Mouse (Mus musculus): Measurements from ENCODE around the gene Tmem176b. TPM values are rescaled to one million over a fixed set of nuclear protein-coding genes. Genes with fewer than 3 reads are reported as not detected.
A peak's percentile ranks its signal among the peaks of the same experiment; 100 is the strongest.
"Not testable (repeated sequence)": the region's sequence is repeated elsewhere in the genome, so short reads cannot be mapped to it uniquely, and the experiment has no call there.

Tmem176b gene
- polyA plus RNA-seq, 1 experiment from 2014 or later, result 215 TPM

DNA sequence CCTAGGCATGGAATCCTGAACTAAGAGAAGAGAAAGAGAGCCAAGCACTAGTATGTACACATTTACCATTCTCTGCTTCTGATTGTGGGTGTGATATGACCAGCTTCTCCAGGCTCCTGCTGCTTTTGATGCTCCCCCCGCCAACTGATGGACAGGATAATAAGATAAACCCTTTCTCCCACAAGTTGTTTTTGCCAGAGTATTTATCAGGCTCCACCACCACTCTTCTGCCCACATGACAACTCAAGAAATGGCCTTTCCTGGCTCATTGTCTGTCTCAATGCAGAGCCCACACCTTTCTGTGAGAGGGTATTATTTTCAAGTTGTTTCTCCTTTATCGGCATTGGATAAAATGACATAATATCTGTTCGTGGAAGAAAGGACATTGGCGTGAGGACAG is 7.8 kb downstream of the Tmem176b start:
- Histone ChIP-seq H3K36me3 (ENCODE audit: control insufficient read depth, insufficient read depth) (peaks cover 3% of the 10 kb centered on the region; the same call in 1 of the 2 replicates), H3K9me3 (replicated peaks; ENCODE audit: control insufficient read depth, low read length) (no peaks in the 10 kb centered on the region), H3K4me1 (ENCODE audit: control insufficient read depth, low read depth, low read length) (peaks cover 6% of the 10 kb centered on the region), H3K4me3 (ENCODE audit: low read depth, low read length) (no peak overlapping the region), H3K9ac (ENCODE audit: low read depth, low read length) (no peak overlapping the region), H3K27ac (ENCODE audit: low read length) (no peak overlapping the region), H3K4me2 (ENCODE audit: low read depth, low read length) (no peak overlapping the region), H3K27me3 (ENCODE audit: control insufficient read depth, insufficient read depth, low read depth, low read length) (no peaks in the 10 kb centered on the region)
- 55% methylated on average over 4 of the region's 4 CpGs for WGBS (ENCODE audit: insufficient replicate concordance)
- ATAC-seq (ENCODE audit: low read depth), result no peak

DNA sequence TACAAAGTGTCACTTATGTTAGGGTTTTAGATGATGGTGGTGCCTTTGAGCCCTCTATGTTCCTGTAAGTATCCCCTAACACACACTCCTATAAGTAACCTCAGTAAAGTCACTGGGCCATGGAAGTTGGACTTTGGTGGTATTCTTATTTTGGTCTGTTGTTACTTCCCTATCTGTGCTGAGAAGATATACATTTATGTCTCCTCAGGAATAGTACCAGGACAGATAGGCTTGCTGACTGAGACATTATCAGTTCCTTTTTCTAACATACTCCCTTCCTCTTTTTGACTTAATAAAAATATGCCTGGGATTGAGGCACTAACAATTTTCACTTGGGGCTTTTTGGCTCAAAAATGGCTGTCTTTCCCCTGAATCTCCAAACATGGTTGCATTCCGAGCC is 8.9 kb downstream of the Tmem176b start:
- Histone ChIP-seq H3K9ac (ENCODE audit: low read depth, low read length) (no peak overlapping the region), H3K4me2 (ENCODE audit: low read depth, low read length) (no peak overlapping the region), H3K27ac (ENCODE audit: low read length) (no peak overlapping the region), H3K36me3 (ENCODE audit: control insufficient read depth, insufficient read depth) (peaks cover 3% of the 10 kb centered on the region; the same call in 1 of the 2 replicates), H3K27me3 (ENCODE audit: control insufficient read depth, insufficient read depth, low read depth, low read length) (no peaks in the 10 kb centered on the region), H3K9me3 (replicated peaks; ENCODE audit: control insufficient read depth, low read length) (no peaks in the 10 kb centered on the region), H3K4me1 (ENCODE audit: control insufficient read depth, low read depth, low read length) (peaks cover 8% of the 10 kb centered on the region), H3K4me3 (ENCODE audit: low read depth, low read length) (no peak overlapping the region)
- WGBS (ENCODE audit: insufficient replicate concordance), result 45% methylated on average over 1 of the region's 1 CpGs
- ATAC-seq (ENCODE audit: low read depth), result 0 out of 2 replicates have a peak, but pooled peaks have one; percentile 19

DNA sequence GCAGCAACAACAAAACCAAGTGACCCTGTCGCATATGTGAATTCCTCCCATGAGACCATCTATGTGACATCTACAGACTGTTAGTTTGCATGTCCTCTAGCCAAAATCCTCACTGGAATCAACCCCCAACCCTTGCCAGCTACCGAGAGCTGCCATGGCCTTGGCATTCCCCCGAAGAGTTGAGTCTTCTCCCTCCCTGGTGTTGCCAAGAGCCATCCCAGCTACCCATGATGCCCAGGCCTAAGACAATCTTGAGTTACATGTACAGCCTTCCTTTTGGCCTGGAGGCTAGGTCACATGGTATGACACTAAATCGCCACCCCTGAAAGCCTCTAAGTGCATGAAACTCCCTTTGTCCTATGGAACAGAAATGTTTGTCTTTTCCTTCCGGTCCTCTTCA is 10.2 kb downstream of the Tmem176b start:
- Histone ChIP-seq H3K4me2 (ENCODE audit: low read depth, low read length) (no peak overlapping the region), H3K4me3 (ENCODE audit: low read depth, low read length) (no peak overlapping the region), H3K4me1 (ENCODE audit: control insufficient read depth, low read depth, low read length) (peaks cover 8% of the 10 kb centered on the region), H3K36me3 (ENCODE audit: control insufficient read depth, insufficient read depth) (peaks cover 3% of the 10 kb centered on the region; the same call in 1 of the 2 replicates), H3K9ac (ENCODE audit: low read depth, low read length) (no peak overlapping the region), H3K9me3 (replicated peaks; ENCODE audit: control insufficient read depth, low read length) (no peaks in the 10 kb centered on the region), H3K27me3 (ENCODE audit: control insufficient read depth, insufficient read depth, low read depth, low read length) (no peaks in the 10 kb centered on the region), H3K27ac (ENCODE audit: low read length) (no peak overlapping the region; the same call in 1 of the 2 replicates)
- no peak for ATAC-seq (ENCODE audit: low read depth)
- WGBS (ENCODE audit: insufficient replicate concordance), result 76% methylated on average over 5 of the region's 5 CpGs

DNA sequence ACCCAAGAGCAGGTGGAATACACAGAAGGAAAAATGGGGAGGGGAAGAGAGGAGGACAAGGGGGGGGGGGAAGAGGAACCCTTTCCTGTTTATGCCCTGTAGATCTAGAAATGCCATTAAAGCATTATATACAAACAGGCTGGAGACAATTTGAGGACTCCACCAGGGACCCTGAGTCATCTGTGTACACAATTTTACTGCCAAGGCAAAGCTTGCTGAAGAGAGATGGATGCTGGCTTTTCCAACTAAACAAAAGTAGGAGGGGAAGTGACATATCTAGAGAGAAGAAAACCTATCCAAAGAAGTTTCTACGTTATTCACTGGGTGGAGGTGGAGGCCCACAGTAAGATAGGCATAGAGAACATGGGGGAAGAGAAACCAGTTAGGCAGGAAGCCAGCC is 11.1 kb downstream of the Tmem176b start:
- 10% methylated on average over 1 of the region's 1 CpGs for WGBS (ENCODE audit: insufficient replicate concordance)
- ATAC-seq (ENCODE audit: low read depth), result no peak

GRCm38 (mm10) chr6:48829651-48830050 is 11.6 kb downstream of the Tmem176b start:
- H3K36me3 ChIP-seq (ENCODE audit: control insufficient read depth, insufficient read depth), result no peaks in the 10 kb centered on the region
- H3K27ac ChIP-seq (ENCODE audit: low read length), result peak overlapping the region; percentile 45
- peaks cover 8% of the 10 kb centered on the region for H3K4me1 ChIP-seq (ENCODE audit: control insufficient read depth, low read depth, low read length)
- H3K4me2 ChIP-seq (ENCODE audit: low read depth, low read length), result no peak overlapping the region
- H3K9me3 ChIP-seq (replicated peaks; ENCODE audit: control insufficient read depth, low read length), result no peaks in the 10 kb centered on the region
- H3K4me3 ChIP-seq (ENCODE audit: low read depth, low read length), result no peak overlapping the region
- 0 out of 2 replicates have a peak, but pooled peaks have one; percentile 20 for ATAC-seq (ENCODE audit: low read depth)
- no peak overlapping the region for H3K9ac ChIP-seq (ENCODE audit: low read depth, low read length)
- no peaks in the 10 kb centered on the region for H3K27me3 ChIP-seq (ENCODE audit: control insufficient read depth, insufficient read depth, low read depth, low read length)

More for the DNA sequence above, 11.1 kb downstream of the Tmem176b start:
- H3K4me2 ChIP-seq (ENCODE audit: low read depth, low read length), result no peak overlapping the region
- peak overlapping the region; percentile 45 for H3K27ac ChIP-seq (ENCODE audit: low read length)
- H3K9ac ChIP-seq (ENCODE audit: low read depth, low read length), result no peak overlapping the region
- H3K4me3 ChIP-seq (ENCODE audit: low read depth, low read length), result no peak overlapping the region
- no peaks in the 10 kb centered on the region for H3K9me3 ChIP-seq (replicated peaks; ENCODE audit: control insufficient read depth, low read length)
- peaks cover 2% of the 10 kb centered on the region; the same call in 1 of the 2 replicates for H3K36me3 ChIP-seq (ENCODE audit: control insufficient read depth, insufficient read depth)
- peaks cover 8% of the 10 kb centered on the region for H3K4me1 ChIP-seq (ENCODE audit: control insufficient read depth, low read depth, low read length)
- H3K27me3 ChIP-seq (ENCODE audit: control insufficient read depth, insufficient read depth, low read depth, low read length), result no peaks in the 10 kb centered on the region

DNA sequence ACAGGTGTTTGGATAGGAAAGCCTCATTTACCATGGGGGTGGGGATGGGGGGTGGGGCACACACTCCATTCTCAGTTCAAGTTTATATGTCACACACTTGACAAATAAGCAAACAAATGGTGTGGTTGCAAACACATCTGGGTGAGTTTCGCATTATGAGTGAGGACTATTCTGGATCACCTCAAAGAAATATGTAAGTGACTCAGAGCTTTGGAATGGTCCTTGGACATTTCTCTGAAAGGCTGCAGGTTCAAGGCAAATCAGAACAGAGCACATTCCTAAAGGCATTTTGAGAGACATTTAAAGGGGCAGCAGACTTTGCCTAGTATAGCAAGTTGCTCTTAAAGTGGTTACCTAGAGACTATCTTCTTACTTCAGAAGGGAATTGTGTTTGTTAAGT is 12.3 kb downstream of the Tmem176b start:
- Histone ChIP-seq H3K9me3 (replicated peaks; ENCODE audit: control insufficient read depth, low read length) (no peaks in the 10 kb centered on the region), H3K27me3 (ENCODE audit: control insufficient read depth, insufficient read depth, low read depth, low read length) (no peaks in the 10 kb centered on the region), H3K4me3 (ENCODE audit: low read depth, low read length) (no peak overlapping the region), H3K9ac (ENCODE audit: low read depth, low read length) (no peak overlapping the region), H3K4me1 (ENCODE audit: control insufficient read depth, low read depth, low read length) (peaks cover 8% of the 10 kb centered on the region), H3K36me3 (ENCODE audit: control insufficient read depth, insufficient read depth) (no peaks in the 10 kb centered on the region), H3K4me2 (ENCODE audit: low read depth, low read length) (no peak overlapping the region), H3K27ac (ENCODE audit: low read length) (no peak overlapping the region)
- ATAC-seq (ENCODE audit: low read depth), result no peak
- WGBS (ENCODE audit: insufficient replicate concordance), result 58% methylated on average over 1 of the region's 1 CpGs

DNA sequence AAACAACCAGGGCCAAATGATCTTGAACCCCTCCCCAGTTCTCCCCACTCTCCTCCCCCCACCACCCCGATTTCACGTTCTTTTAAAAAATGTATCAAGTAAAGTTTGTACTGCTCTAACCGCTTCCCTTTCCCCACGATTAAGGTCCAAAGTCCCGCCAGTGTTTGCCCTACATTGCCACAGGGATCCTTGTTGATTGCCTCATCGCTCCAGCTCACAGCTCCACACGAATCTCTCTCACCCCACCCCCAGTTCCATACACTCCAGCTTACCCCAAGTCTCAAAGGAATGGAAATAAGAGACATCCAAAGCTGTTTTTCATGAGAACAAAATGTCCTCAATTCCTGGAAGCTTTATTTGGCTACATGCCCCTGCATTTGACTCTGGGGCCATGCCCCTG is 16.3 kb downstream of the Tmem176b start:
- H3K4me3 ChIP-seq (ENCODE audit: low read depth, low read length), result no peak overlapping the region
- H3K4me2 ChIP-seq (ENCODE audit: low read depth, low read length), result no peak overlapping the region
- H3K4me1 ChIP-seq (ENCODE audit: control insufficient read depth, low read depth, low read length), result peaks cover 7% of the 10 kb centered on the region
- ATAC-seq (ENCODE audit: low read depth), result peak; percentile 90
- no peaks in the 10 kb centered on the region for H3K27me3 ChIP-seq (ENCODE audit: control insufficient read depth, insufficient read depth, low read depth, low read length)
- H3K27ac ChIP-seq (ENCODE audit: low read length), result peak overlapping the region; percentile 71
- 56% methylated on average over 7 of the region's 7 CpGs for WGBS (ENCODE audit: insufficient replicate concordance)
- no peak overlapping the region for H3K9ac ChIP-seq (ENCODE audit: low read depth, low read length)
- no peaks in the 10 kb centered on the region for H3K36me3 ChIP-seq (ENCODE audit: control insufficient read depth, insufficient read depth)
- no peaks in the 10 kb centered on the region for H3K9me3 ChIP-seq (replicated peaks; ENCODE audit: control insufficient read depth, low read length)

- not testable (repeated sequence) for H3K9ac ChIP-seq (ENCODE audit: low read depth, low read length); H3K4me2 ChIP-seq (ENCODE audit: low read depth, low read length); H3K36me3 ChIP-seq (ENCODE audit: control insufficient read depth, insufficient read depth); H3K9me3 ChIP-seq (replicated peaks; ENCODE audit: control insufficient read depth, low read length); H3K27ac ChIP-seq (ENCODE audit: low read length); H3K4me3 ChIP-seq (ENCODE audit: low read depth, low read length); H3K4me1 ChIP-seq (ENCODE audit: control insufficient read depth, low read depth, low read length); ATAC-seq (ENCODE audit: low read depth); H3K27me3 ChIP-seq (ENCODE audit: control insufficient read depth, insufficient read depth, low read depth, low read length)
- WGBS (ENCODE audit: insufficient replicate concordance), result 63% methylated on average over 7 of the region's 7 CpGs
Observed at GRCm38 (mm10) chr6:48821991-48822785, 19.1 kb downstream of the Tmem176b start.

DNA sequence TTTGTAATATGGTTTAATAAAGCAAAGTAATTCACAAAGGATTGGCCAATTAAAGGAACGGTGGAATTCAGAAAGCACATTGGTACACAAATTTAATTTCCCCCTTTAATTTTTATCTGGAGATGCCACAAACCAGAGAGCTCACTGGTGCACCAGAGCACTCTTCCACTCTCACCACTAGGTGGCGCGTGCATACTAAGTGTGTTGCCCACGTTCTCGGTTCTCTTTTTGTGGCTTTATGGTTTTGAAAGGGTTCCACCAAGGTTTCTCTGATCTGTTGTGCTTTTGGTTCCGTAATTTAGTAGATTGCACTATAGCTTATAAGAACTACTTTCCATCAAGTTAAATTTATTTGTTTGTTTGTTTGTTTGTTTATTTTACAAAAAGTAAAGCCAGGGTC is 23.5 kb downstream of the Tmem176b start:
- no peak for ATAC-seq (ENCODE audit: low read depth)
- Histone ChIP-seq H3K27me3 (ENCODE audit: control insufficient read depth, insufficient read depth, low read depth, low read length) (no peaks in the 10 kb centered on the region), H3K36me3 (ENCODE audit: control insufficient read depth, insufficient read depth) (no peaks in the 10 kb centered on the region), H3K9me3 (replicated peaks; ENCODE audit: control insufficient read depth, low read length) (no peaks in the 10 kb centered on the region), H3K4me3 (ENCODE audit: low read depth, low read length) (no peak overlapping the region), H3K9ac (ENCODE audit: low read depth, low read length) (no peak overlapping the region), H3K27ac (ENCODE audit: low read length) (no peak overlapping the region), H3K4me2 (ENCODE audit: low read depth, low read length) (no peak overlapping the region), H3K4me1 (ENCODE audit: control insufficient read depth, low read depth, low read length) (no peaks in the 10 kb centered on the region)
- under 1% methylated on average over 6 of the region's 6 CpGs for WGBS (ENCODE audit: insufficient replicate concordance)

Measured in liver, embryonic 16.5 days (tissue).